21 mouse cellular contexts compared by ENCODE assay signal in the genomic region with DNA sequence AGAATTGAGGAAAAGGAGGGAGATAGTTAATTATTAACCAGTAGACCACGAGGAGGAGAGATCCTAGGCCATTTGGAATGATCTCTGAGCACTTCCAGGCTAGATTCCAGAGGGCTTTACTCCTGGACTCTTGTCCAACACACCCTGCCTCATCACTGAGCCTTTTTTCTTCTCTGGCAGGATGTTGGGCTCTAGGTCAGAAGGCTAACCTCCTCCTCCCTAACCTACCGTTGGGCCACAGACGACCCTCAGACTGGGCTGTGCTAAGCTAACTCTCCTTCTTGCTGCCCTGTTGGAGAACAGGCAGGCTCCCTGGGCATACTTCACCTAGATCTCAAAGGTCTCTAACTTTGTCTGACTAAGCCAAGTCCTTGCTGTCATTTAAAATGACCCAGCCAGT.
DNase-seq lines count a peak whose midpoint lies in the region; ATAC-seq and TF ChIP-seq lines count a peak whose summit lies in the region.
"Had no signal": no experiment of that assay in that cellular context is flagged by ENCODE, and none has a peak within 500 bp of the region (broad histone marks: within the 10 kb centered on the region; RNA-seq: fewer than 3 reads in every experiment).

No protein-coding gene starts in this region.

- peaks cover 2% of the 10 kb centered on the region for H3K4me1 ChIP-seq in liver, adult 2 months (ENCODE audit: control insufficient read depth, insufficient read depth, low read length)
- H3K4me1 ChIP-seq in intestine, postnatal 0 days (replicated peaks; ENCODE audit: control insufficient read depth, insufficient read depth, low read length): peaks cover 9% of the 10 kb centered on the region; the same call in 1 of the 2 replicates
- no peaks in the 10 kb centered on the region for H3K4me1 ChIP-seq in heart, embryonic 11.5 days (ENCODE audit: control insufficient read depth, insufficient read depth, low read length)
- H3K4me1 ChIP-seq: forebrain, embryonic 15.5 days; hindbrain, embryonic 15.5 days; limb, embryonic 13.5 days; midbrain, embryonic 10.5 days had no signal

- no peaks in the 10 kb centered on the region for H3K79me2 ChIP-seq in liver, adult 2 months (ENCODE audit: control insufficient read depth, insufficient read depth, low read length)

- H3K4me3 ChIP-seq in liver, adult 2 months (ENCODE audit: insufficient read depth, low read depth, low read length): no peak overlapping the region
- H3K4me3 ChIP-seq in intestine, postnatal 0 days (ENCODE audit: low read depth, low read length): no peak overlapping the region
- H3K4me3 ChIP-seq in heart, embryonic 11.5 days (ENCODE audit: low read depth, low read length): no peak overlapping the region
- H3K4me3 ChIP-seq: forebrain, embryonic 15.5 days; hindbrain, embryonic 15.5 days; layer of hippocampus, adult 2 months; limb, embryonic 13.5 days; midbrain, embryonic 10.5 days had no signal

- H3K27ac ChIP-seq in liver, adult 2 months (replicated peaks; ENCODE audit: insufficient read depth, low read depth, low read length): peak overlapping the region; percentile 18; the same call in 1 of the 2 replicates
- peak overlapping the region; percentile 28; the same call in 1 of the 2 replicates for H3K27ac ChIP-seq in intestine, postnatal 0 days (ENCODE audit: low read depth, low read length)
- H3K27ac ChIP-seq in heart, embryonic 11.5 days (ENCODE audit: low read depth, low read length): no peak overlapping the region
- H3K27ac ChIP-seq: forebrain, embryonic 15.5 days; hindbrain, embryonic 15.5 days; layer of hippocampus, adult 2 months; limb, embryonic 13.5 days; midbrain, embryonic 10.5 days had no signal

- TF ChIP-seq POLR2A in liver, adult 2 months (IDR thresholded peaks at IDR 0.05; ENCODE audit: extremely low read depth, insufficient read depth, low read length): no peak

- H3K9me3 ChIP-seq in intestine, postnatal 0 days (ENCODE audit: control insufficient read depth): no peaks in the 10 kb centered on the region
- no peaks in the 10 kb centered on the region for H3K9me3 ChIP-seq in heart, embryonic 11.5 days (replicated peaks; ENCODE audit: control insufficient read depth, low read length)
- H3K9me3 ChIP-seq: forebrain, embryonic 15.5 days; hindbrain, embryonic 15.5 days; limb, embryonic 13.5 days; midbrain, embryonic 10.5 days had no signal

- peak; percentile 89 for DNase-seq in liver, adult 2 months (ENCODE audit: extremely low read depth, low read depth, low spot score)
- no peak for DNase-seq in liver
- peak; percentile 55 for DNase-seq in kidney, postnatal 10 days
- no peak for DNase-seq in retina, embryonic 14.5 days (ENCODE audit: low spot score)
- no peak for DNase-seq in ovary, postnatal 10 days (ENCODE audit: low spot score)
- DNase-seq: B cell, adult 2 months; cerebellum, postnatal 10 days; heart, adult 11 months; heart, postnatal 10 days; lung, postnatal 14 days; right cerebral cortex, adult 18-20 months; spleen, adult 18-20 months; thymus, postnatal 4 days had no signal

- WGBS in liver, adult 2 months: 8% methylated on average over 3 of the region's 3 CpGs
- WGBS in intestine, postnatal 0 days: 16% methylated on average over 3 of the region's 3 CpGs
- 72% methylated on average over 3 of the region's 3 CpGs for WGBS in heart, embryonic 11.5 days (ENCODE audit: insufficient replicate concordance)

- no peak for TF ChIP-seq CTCF in liver, adult 2 months (IDR thresholded peaks at IDR 0.05; ENCODE audit: low read depth, low read length)
- no peak for TF ChIP-seq CTCF in intestine, postnatal 0 days (IDR thresholded peaks at IDR 0.05; ENCODE audit: low read depth)

- peak; percentile 69 for ATAC-seq in intestine, postnatal 0 days
- 0 out of 2 replicates have a peak, but pooled peaks have one; percentile 27 for ATAC-seq in monocyte, adult 5-6 weeks (replicated peaks; ENCODE audit: insufficient number of reproducible peaks, low FRiP score, low TSS enrichment, poor library complexity, severe bottlenecking)
- ATAC-seq in heart, embryonic 11.5 days (replicated peaks; ENCODE audit: insufficient number of reproducible peaks, low FRiP score, low TSS enrichment): no peak
- ATAC-seq: forebrain, embryonic 15.5 days had no signal

- H3K36me3 ChIP-seq in liver, adult 2 months (ENCODE audit: control insufficient read depth, insufficient read depth, low read length): no peaks in the 10 kb centered on the region
- no peaks in the 10 kb centered on the region for H3K36me3 ChIP-seq in intestine, postnatal 0 days (ENCODE audit: control insufficient read depth, insufficient read depth)
- H3K36me3 ChIP-seq in heart, embryonic 11.5 days (ENCODE audit: control insufficient read depth, insufficient read depth, low read length): no peaks in the 10 kb centered on the region
- H3K36me3 ChIP-seq: forebrain, embryonic 15.5 days; hindbrain, embryonic 15.5 days; limb, embryonic 13.5 days; midbrain, embryonic 10.5 days had no signal

- H3K9ac ChIP-seq in liver, adult 2 months (ENCODE audit: low read depth, low read length): no peak overlapping the region
- H3K9ac ChIP-seq in intestine, postnatal 0 days (ENCODE audit: low read depth, low read length): no peak overlapping the region
- H3K9ac ChIP-seq in heart, embryonic 11.5 days (ENCODE audit: low read depth, low read length): no peak overlapping the region
- H3K9ac ChIP-seq: forebrain, embryonic 15.5 days; hindbrain, embryonic 15.5 days; limb, embryonic 13.5 days had no signal

- no peak overlapping the region; the same call in 1 of the 2 replicates for H3K4me2 ChIP-seq in intestine, postnatal 0 days (replicated peaks; ENCODE audit: low read depth)
- no peak overlapping the region for H3K4me2 ChIP-seq in heart, embryonic 11.5 days
- H3K4me2 ChIP-seq: forebrain, embryonic 15.5 days; hindbrain, embryonic 15.5 days; limb, embryonic 13.5 days had no signal

- no peaks in the 10 kb centered on the region for H3K27me3 ChIP-seq in liver, adult 2 months (ENCODE audit: control insufficient read depth, insufficient read depth, low read length)
- no peaks in the 10 kb centered on the region for H3K27me3 ChIP-seq in intestine, postnatal 0 days (replicated peaks; ENCODE audit: control insufficient read depth, insufficient read depth, low read length)
- no peaks in the 10 kb centered on the region for H3K27me3 ChIP-seq in heart, embryonic 11.5 days (ENCODE audit: control insufficient read depth, insufficient read depth, low read length)
- H3K27me3 ChIP-seq: forebrain, embryonic 15.5 days; hindbrain, embryonic 15.5 days; limb, embryonic 13.5 days had no signal

Comparison
In these comparisons a context has a peak if more than half of its experiments do, and no peak if none do; other contexts are left out.
1. DNase-seq: peak in liver, adult 2 months (single experiment) and kidney, postnatal 10 days (single experiment); none in liver (single experiment), retina, embryonic 14.5 days (single experiment) and ovary, postnatal 10 days (single experiment).